Mouse (Mus musculus): Measurements from ENCODE around the gene Map1lc3a. TPM values are rescaled to one million over a fixed set of nuclear protein-coding genes. Genes with fewer than 3 reads are reported as not detected.

Gene Map1lc3a
- polyA plus RNA-seq, 1 experiment from 2014 or later = 131 TPM

- no peaks in the 10 kb centered on the region for H3K9me3 ChIP-seq
- H3K4me1 ChIP-seq (replicated peaks) = no peaks in the 10 kb centered on the region
- 90% methylated on average over 8 of the region's 8 CpGs for WGBS
- peaks cover 4% of the 10 kb centered on the region; the same call in 1 of the 2 replicates for H3K36me3 ChIP-seq
- no peak overlapping the region for H3K4me2 ChIP-seq (replicated peaks)
- ATAC-seq = no peak
- no peak overlapping the region for H3K4me3 ChIP-seq (replicated peaks)
- no peaks in the 10 kb centered on the region for H3K27me3 ChIP-seq (replicated peaks)
- H3K27ac ChIP-seq = no peak overlapping the region
- no peak overlapping the region for H3K9ac ChIP-seq
Observed at GRCm38 (mm10) chr2:155290066-155290465, 14.0 kb downstream of the Map1lc3a start.

- no peak overlapping the region for H3K27ac ChIP-seq
- H3K9ac ChIP-seq = no peak overlapping the region
- H3K27me3 ChIP-seq (replicated peaks) = no peaks in the 10 kb centered on the region
- H3K4me2 ChIP-seq (replicated peaks) = no peak overlapping the region
- peaks cover 17% of the 10 kb centered on the region for H3K36me3 ChIP-seq
- WGBS = 81% methylated on average over 2 of the region's 2 CpGs
- no peak overlapping the region for H3K4me3 ChIP-seq (replicated peaks)
- H3K9me3 ChIP-seq = no peaks in the 10 kb centered on the region
- no peak for ATAC-seq
- no peaks in the 10 kb centered on the region for H3K4me1 ChIP-seq (replicated peaks)
Observed at GRCm38 (mm10) chr2:155293382-155293781, 17.3 kb downstream of the Map1lc3a start.

GRCm38 (mm10) chr2:155293946-155294345, 17.8 kb downstream of the Map1lc3a start:
- Histone ChIP-seq H3K27ac (no peak overlapping the region), H3K4me1 (replicated peaks) (no peaks in the 10 kb centered on the region), H3K9ac (no peak overlapping the region), H3K27me3 (replicated peaks) (no peaks in the 10 kb centered on the region), H3K4me3 (replicated peaks) (no peak overlapping the region), H3K4me2 (replicated peaks) (no peak overlapping the region), H3K9me3 (no peaks in the 10 kb centered on the region), H3K36me3 (peaks cover 17% of the 10 kb centered on the region)
- WGBS = 91% methylated on average over 4 of the region's 4 CpGs
- no peak for ATAC-seq

GRCm38 (mm10) chr2:155295453-155295852, 19.4 kb downstream of the Map1lc3a start:
- WGBS = 73% methylated on average over 6 of the region's 6 CpGs
- Histone ChIP-seq H3K9ac (no peak overlapping the region), H3K4me1 (replicated peaks) (no peaks in the 10 kb centered on the region), H3K27me3 (replicated peaks) (no peaks in the 10 kb centered on the region), H3K4me2 (replicated peaks) (no peak overlapping the region), H3K4me3 (replicated peaks) (no peak overlapping the region), H3K27ac (no peak overlapping the region), H3K36me3 (peaks cover 17% of the 10 kb centered on the region), H3K9me3 (no peaks in the 10 kb centered on the region)
- ATAC-seq = peak; percentile 78

- Histone ChIP-seq H3K9ac (no peak overlapping the region), H3K9me3 (no peaks in the 10 kb centered on the region), H3K4me2 (replicated peaks) (no peak overlapping the region), H3K4me1 (replicated peaks) (no peaks in the 10 kb centered on the region), H3K4me3 (replicated peaks) (no peak overlapping the region), H3K27ac (no peak overlapping the region), H3K36me3 (peaks cover 13% of the 10 kb centered on the region; the same call in 1 of the 2 replicates), H3K27me3 (replicated peaks) (no peaks in the 10 kb centered on the region)
- 67% methylated on average over 4 of the region's 4 CpGs for WGBS
- ATAC-seq = no peak
Observed at GRCm38 (mm10) chr2:155299563-155299962, 23.5 kb downstream of the Map1lc3a start.

GRCm38 (mm10) chr2:155308936-155309592, 33.0 kb downstream of the Map1lc3a start:
- WGBS = 38% methylated on average over 3 of the region's 3 CpGs
- ATAC-seq = peak; percentile 71
- peak overlapping the region; percentile 66 for H3K27ac ChIP-seq
- 0 out of 2 replicates have a peak, but pooled peaks cover 6% of the 10 kb centered on the region for H3K4me1 ChIP-seq (replicated peaks)
- no peak overlapping the region for H3K9ac ChIP-seq
- no peaks in the 10 kb centered on the region for H3K9me3 ChIP-seq
- no peak overlapping the region for H3K4me3 ChIP-seq (replicated peaks)
- no peak overlapping the region for H3K4me2 ChIP-seq (replicated peaks)
- H3K27me3 ChIP-seq (replicated peaks) = no peaks in the 10 kb centered on the region
- H3K36me3 ChIP-seq = peaks cover 13% of the 10 kb centered on the region; the same call in 1 of the 2 replicates

GRCm38 (mm10) chr2:155313671-155314070, 37.6 kb downstream of the Map1lc3a start:
- Histone ChIP-seq H3K27me3 (replicated peaks) (no peaks in the 10 kb centered on the region), H3K36me3 (0 out of 2 replicates have a peak, but pooled peaks cover 7% of the 10 kb centered on the region), H3K4me2 (replicated peaks) (no peak overlapping the region), H3K4me3 (replicated peaks) (no peak overlapping the region), H3K9me3 (no peaks in the 10 kb centered on the region), H3K27ac (no peak overlapping the region), H3K9ac (no peak overlapping the region), H3K4me1 (replicated peaks) (0 out of 2 replicates have a peak, but pooled peaks cover 6% of the 10 kb centered on the region)
- ATAC-seq = no peak
- WGBS = 69% methylated on average over 6 of the region's 6 CpGs

- ATAC-seq = no peak
- no peaks in the 10 kb centered on the region for H3K4me1 ChIP-seq (replicated peaks)
- WGBS = 86% methylated on average over 2 of the region's 2 CpGs
Observed at GRCm38 (mm10) chr2:155318618-155319017, 42.5 kb downstream of the Map1lc3a start.

GRCm38 (mm10) chr2:155320596-155320995, 44.5 kb downstream of the Map1lc3a start:
- no peak for ATAC-seq
- Histone ChIP-seq H3K4me2 (replicated peaks) (no peak overlapping the region), H3K9me3 (no peaks in the 10 kb centered on the region), H3K27ac (no peak overlapping the region), H3K4me1 (replicated peaks) (no peaks in the 10 kb centered on the region), H3K9ac (no peak overlapping the region), H3K4me3 (replicated peaks) (no peak overlapping the region), H3K27me3 (replicated peaks) (no peaks in the 10 kb centered on the region), H3K36me3 (no peaks in the 10 kb centered on the region)
- WGBS = 81% methylated on average over 5 of the region's 5 CpGs

More at GRCm38 (mm10) chr2:155318618-155319017, 42.5 kb downstream of the Map1lc3a start:
- no peak overlapping the region for H3K4me3 ChIP-seq (replicated peaks)
- H3K27ac ChIP-seq = no peak overlapping the region
- H3K9me3 ChIP-seq = no peaks in the 10 kb centered on the region
- H3K27me3 ChIP-seq (replicated peaks) = no peaks in the 10 kb centered on the region
- H3K9ac ChIP-seq = no peak overlapping the region
- H3K36me3 ChIP-seq = no peaks in the 10 kb centered on the region
- no peak overlapping the region for H3K4me2 ChIP-seq (replicated peaks)

- no peak overlapping the region for H3K4me2 ChIP-seq (replicated peaks)
- peaks cover 6% of the 10 kb centered on the region for H3K36me3 ChIP-seq
- no peaks in the 10 kb centered on the region for H3K9me3 ChIP-seq
- ATAC-seq = no peak
- no peaks in the 10 kb centered on the region for H3K27me3 ChIP-seq (replicated peaks)
- no peak overlapping the region for H3K27ac ChIP-seq
- H3K4me3 ChIP-seq (replicated peaks) = no peak overlapping the region
- H3K9ac ChIP-seq = no peak overlapping the region
- WGBS = 96% methylated on average over 4 of the region's 4 CpGs
- H3K4me1 ChIP-seq (replicated peaks) = no peaks in the 10 kb centered on the region
Observed at GRCm38 (mm10) chr2:155326001-155326400, 49.9 kb downstream of the Map1lc3a start.

Other genes with a start within 250 kb of the Map1lc3a start
- 110 and 114 TPM in 2 replicates for gene Ahcy, start 201.8 kb upstream of the Map1lc3a start, polyA plus RNA-seq (2015; fragmentation: Nextera tagmentation; extraction: Ambion mirVana)
- 44.6 and 45.4 TPM in 2 replicates for gene Itch, start 142.8 kb upstream of the Map1lc3a start, polyA plus RNA-seq (2015; fragmentation: Nextera tagmentation; extraction: Ambion mirVana)
- gene Dynlrb1, start 39.8 kb upstream of the Map1lc3a start, polyA plus RNA-seq (2015; fragmentation: Nextera tagmentation; extraction: Ambion mirVana) = 332 and 349 TPM in 2 replicates
- gene Pigu, start 81.1 kb downstream of the Map1lc3a start, polyA plus RNA-seq (2015; fragmentation: Nextera tagmentation; extraction: Ambion mirVana) = 57.1 and 60.1 TPM in 2 replicates
- 18.4 and 19.1 TPM in 2 replicates for gene Trp53inp2, start 104.8 kb downstream of the Map1lc3a start, polyA plus RNA-seq (2015; fragmentation: Nextera tagmentation; extraction: Ambion mirVana)
- 15.5 and 18.2 TPM in 2 replicates for gene Ncoa6, start 197.6 kb downstream of the Map1lc3a start, polyA plus RNA-seq (2015; fragmentation: Nextera tagmentation; extraction: Ambion mirVana)
- gene Acss2, start 241.7 kb downstream of the Map1lc3a start, polyA plus RNA-seq (2015; fragmentation: Nextera tagmentation; extraction: Ambion mirVana) = 20.2 and 20.7 TPM in 2 replicates
- 4.6 TPM in 2 replicates for gene Ggt7, start 241.9 kb downstream of the Map1lc3a start, polyA plus RNA-seq (2015; fragmentation: Nextera tagmentation; extraction: Ambion mirVana)

Measured in intestine, embryonic 15.5 days (tissue).